Mouse (Mus musculus) brain, embryonic 14.5 days (tissue): ENCODE measurements around the gene Apba1. TPM values are rescaled to one million over a fixed set of nuclear protein-coding genes. Genes with fewer than 3 reads are reported as not detected.

Experiments
- DNase-seq: peaks from one replicate; pipeline ENCODE4 v3.0.0-alpha.2; 2011; ENCODE audit warnings: low read depth
- CTCF ChIP-seq: fragments of 200-500 bp; IDR thresholded peaks from 2 replicates; pipeline ENCODE4 v1.5.1; 2012; ENCODE audit warnings: inconsistent platforms, mild to moderate bottlenecking, moderate library complexity, borderline replicate concordance; ENCODE audit not compliant: insufficient read depth, insufficient read length; ENCODE audit errors: extremely low read depth
- POLR2A ChIP-seq: fragments of 200-500 bp; IDR thresholded peaks from 2 replicates; pipeline ENCODE4 v1.6.1; 2012; ENCODE audit warnings: mild to moderate bottlenecking, inconsistent platforms, borderline replicate concordance; ENCODE audit not compliant: poor library complexity, insufficient read depth, insufficient read length, severe bottlenecking; ENCODE audit errors: extremely low read depth
- polyA plus RNA-seq: library from polyadenylated mRNA; depleted of rRNA; stranded (reverse); fragments of >200 nt; gene quantifications from 2 replicates; pipeline ENCODE4 v1.2.3, GENCODE M21; 2012

The Apba1 gene
- polyA plus RNA-seq, 1 experiment, result 53.4 TPM

- DNase-seq, result no peak
- TF ChIP-seq POLR2A (no peak), CTCF (no peak)
Measured at GRCm38 (mm10) chr19:23807371-23807770, 48.7 kb downstream of the Apba1 start.

- TF ChIP-seq CTCF, result no peak
- TF ChIP-seq POLR2A, result no peak
- no peak for DNase-seq
Measured at GRCm38 (mm10) chr19:23809236-23809635, 50.5 kb downstream of the Apba1 start.

- TF ChIP-seq CTCF (no peak), POLR2A (no peak)
- DNase-seq, result no peak
Measured at GRCm38 (mm10) chr19:23810512-23810911, 51.8 kb downstream of the Apba1 start.

GRCm38 (mm10) chr19:23810976-23811375 is 52.3 kb downstream of the Apba1 start:
- TF ChIP-seq CTCF, result no peak
- TF ChIP-seq POLR2A, result no peak
- DNase-seq, result no peak

GRCm38 (mm10) chr19:23816762-23817161 is 58.1 kb downstream of the Apba1 start:
- TF ChIP-seq CTCF (no peak), POLR2A (no peak)
- no peak for DNase-seq

GRCm38 (mm10) chr19:23817196-23817595 is 58.5 kb downstream of the Apba1 start:
- DNase-seq, result no peak
- TF ChIP-seq CTCF (no peak), POLR2A (no peak)

- peak; percentile 42 for DNase-seq
- TF ChIP-seq POLR2A (no peak), CTCF (no peak)
Measured at GRCm38 (mm10) chr19:23819882-23820281, 61.2 kb downstream of the Apba1 start.

- no peak for DNase-seq
- no peak for TF ChIP-seq POLR2A
- TF ChIP-seq CTCF, result no peak
Measured at GRCm38 (mm10) chr19:23822497-23822896, 63.8 kb downstream of the Apba1 start.

GRCm38 (mm10) chr19:23823533-23823932 is 64.8 kb downstream of the Apba1 start:
- TF ChIP-seq CTCF (no peak), POLR2A (no peak)

GRCm38 (mm10) chr19:23826251-23826650 is 67.6 kb downstream of the Apba1 start:
- TF ChIP-seq CTCF, result no peak
- TF ChIP-seq POLR2A, result no peak
- DNase-seq, result no peak

More at GRCm38 (mm10) chr19:23823533-23823932, 64.8 kb downstream of the Apba1 start:
- DNase-seq, result no peak

GRCm38 (mm10) chr19:23830761-23831160 is 72.1 kb downstream of the Apba1 start:
- DNase-seq, result peak; percentile 61

GRCm38 (mm10) chr19:23833685-23834682 is 75.3 kb downstream of the Apba1 start:
- DNase-seq, result peak; percentile 83
- TF ChIP-seq POLR2A (no peak), CTCF (no peak)

More at GRCm38 (mm10) chr19:23830761-23831160, 72.1 kb downstream of the Apba1 start:
- TF ChIP-seq CTCF (no peak), POLR2A (no peak)

- DNase-seq, result peak; percentile 69
- TF ChIP-seq CTCF (no peak), POLR2A (no peak)
Measured at GRCm38 (mm10) chr19:23834721-23835120, 76.0 kb downstream of the Apba1 start.
